Mouse (Mus musculus) naive thymus-derived CD4-positive, alpha-beta T cell, adult 2 months (primary cell): ENCODE results near the gene Kcnj11.

ENCODE experiments used
- DNase-seq: peaks from one replicate; pipeline ENCODE4 v3.0.0-alpha.2; 2011; ENCODE audit warnings: low read depth

Gene Kcnj11

DNA sequence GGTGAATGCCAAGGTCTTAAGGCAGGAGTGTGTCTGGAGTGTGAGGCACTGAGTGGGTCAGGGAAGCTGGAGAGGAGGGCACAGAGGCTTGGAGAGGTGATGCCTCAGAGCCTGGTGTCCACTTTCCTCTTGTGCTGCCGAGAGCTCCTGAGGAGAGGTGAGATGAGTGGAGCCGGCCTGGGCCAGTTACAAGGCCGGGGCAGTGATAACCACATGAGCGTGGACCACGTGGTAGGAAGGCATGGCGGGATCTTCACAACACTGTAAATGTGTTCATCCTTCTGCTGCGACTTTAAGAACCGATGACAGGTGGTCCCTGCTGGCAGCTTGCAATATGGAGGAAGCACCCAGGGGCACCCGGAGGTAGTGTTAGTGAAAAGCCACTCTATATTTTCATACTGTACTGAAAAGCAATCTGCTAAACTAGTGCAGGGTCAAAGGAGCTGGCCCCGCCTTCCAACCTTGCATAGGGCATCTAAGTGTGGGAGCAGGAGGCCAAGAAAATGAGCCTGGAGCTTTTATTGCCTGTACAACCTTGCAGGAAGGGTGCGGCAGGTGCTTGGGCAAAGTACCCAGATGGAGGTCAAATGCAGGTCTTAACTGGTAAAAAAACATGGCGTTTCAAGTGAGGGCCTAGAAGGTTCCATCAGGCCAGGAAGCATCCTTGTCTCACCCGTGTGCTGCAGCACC, 52.5 kb downstream of the Kcnj11 start:
- no peak for DNase-seq

DNA sequence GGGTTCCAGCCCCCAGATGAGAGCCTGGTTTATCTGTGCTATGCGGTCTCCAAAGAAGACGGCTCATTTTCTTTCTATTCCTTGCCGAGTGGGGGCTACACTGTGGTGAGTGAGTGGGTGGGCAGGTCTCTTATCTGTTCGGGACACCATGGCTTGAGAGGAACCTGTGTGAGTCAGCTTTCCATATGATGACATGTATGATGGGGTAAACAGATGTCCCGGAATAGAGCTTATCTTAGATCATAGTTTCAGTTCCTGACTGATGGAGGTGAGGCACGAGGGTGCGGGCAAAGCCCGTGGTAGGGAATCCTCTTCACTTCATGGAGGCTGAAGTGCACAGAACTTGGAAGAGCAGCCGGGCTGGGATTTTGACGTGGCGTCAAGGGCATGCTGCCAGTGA, 54.7 kb downstream of the Kcnj11 start:
- no peak for DNase-seq

DNA sequence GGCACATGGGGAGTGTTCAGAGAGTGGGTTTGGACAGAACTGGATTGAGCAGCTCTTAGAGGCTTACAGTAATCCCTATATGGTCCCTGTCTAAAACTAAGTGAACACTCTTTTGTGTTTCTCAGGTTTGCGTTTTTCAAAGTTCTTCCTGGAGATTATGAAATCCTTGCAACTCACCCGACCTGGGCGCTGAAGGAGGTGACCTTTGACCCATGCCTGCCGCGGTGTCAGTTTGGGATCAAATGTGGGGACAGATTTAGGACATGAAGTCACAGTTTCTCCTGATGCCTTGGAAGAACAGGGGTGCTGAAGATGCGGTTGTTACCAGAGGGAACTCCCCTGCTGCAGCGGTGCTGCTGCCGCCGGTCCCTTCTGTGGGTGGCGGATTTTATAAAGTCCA, 56.5 kb downstream of the Kcnj11 start:
- no peak for DNase-seq
